In the genomic region with DNA sequence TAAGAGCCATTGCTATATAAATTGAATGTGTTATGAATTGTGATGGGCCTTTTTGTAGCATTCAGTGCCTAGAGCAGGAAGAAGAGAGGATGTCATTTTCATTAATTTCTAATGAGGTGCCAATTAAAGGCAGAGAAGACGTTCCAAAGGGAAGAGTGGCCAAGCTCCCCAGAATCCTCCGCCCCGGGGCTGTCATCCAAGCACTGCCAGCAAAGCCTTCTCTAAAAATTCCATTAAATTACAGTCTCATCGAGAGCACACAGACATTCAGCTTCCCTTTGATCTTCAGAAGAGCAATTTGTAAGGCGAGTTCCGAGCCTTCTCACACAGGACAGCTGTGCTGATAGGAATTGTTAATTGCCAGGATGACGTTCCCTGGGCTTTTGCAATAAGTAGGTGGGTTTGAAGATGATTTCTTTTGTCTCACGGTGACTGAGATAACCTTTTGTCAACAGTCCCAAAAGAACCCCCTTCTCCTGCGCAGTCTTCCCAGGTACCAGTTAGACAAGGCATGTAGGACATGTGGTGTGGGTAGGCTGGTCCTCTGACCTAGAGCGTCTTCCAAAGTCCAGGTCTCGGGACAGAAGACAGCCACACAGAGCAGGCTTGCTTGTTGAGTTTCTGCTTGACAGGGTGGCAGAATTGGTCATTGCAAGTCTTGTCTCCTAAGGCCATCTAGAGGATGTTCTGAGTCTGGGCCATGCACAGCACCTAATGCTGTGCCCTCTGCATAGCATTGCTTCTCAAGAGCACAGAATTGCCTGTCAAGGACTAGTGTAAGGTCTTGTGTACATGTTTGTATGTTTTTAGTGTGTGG, we compare ENCODE assay signal across 7 mouse cellular contexts.
DNase-seq lines count a peak whose midpoint lies in the region; ATAC-seq and TF ChIP-seq lines count a peak whose summit lies in the region.

No protein-coding gene starts in this region.

- H3K4me3 ChIP-seq in kidney, postnatal 0 days (replicated peaks; ENCODE audit: low read depth, low read length) = no peak overlapping the region
- H3K4me3 ChIP-seq in kidney, embryonic 14.5 days (ENCODE audit: low read length) = no peak overlapping the region
- H3K4me3 ChIP-seq in CH12.LX (replicated peaks in 1 of 3; ENCODE audit: low read depth in 2 of 3, low read length in 2 of 3, poor library complexity in 1 of 3) = no peak overlapping the region
- H3K4me3 ChIP-seq in heart, postnatal 0 days (ENCODE audit: low read depth, low read length) = no peak overlapping the region
- no peak overlapping the region for H3K4me3 ChIP-seq in liver, postnatal 0 days (ENCODE audit: low read depth, low read length)

- H3K27me3 ChIP-seq in kidney, postnatal 0 days (ENCODE audit: insufficient read depth, low read length) = no peaks in the 10 kb centered on the region
- H3K27me3 ChIP-seq in kidney, embryonic 14.5 days (ENCODE audit: control insufficient read depth, insufficient read depth, low read length) = no peaks in the 10 kb centered on the region
- H3K27me3 ChIP-seq in CH12.LX (replicated peaks) = no peaks in the 10 kb centered on the region
- H3K27me3 ChIP-seq in heart, postnatal 0 days (ENCODE audit: control insufficient read depth, insufficient read depth, low read length) = no peaks in the 10 kb centered on the region
- H3K27me3 ChIP-seq in liver, postnatal 0 days (ENCODE audit: insufficient read depth, low read length) = no peaks in the 10 kb centered on the region

- H3K36me3 ChIP-seq in kidney, postnatal 0 days (ENCODE audit: insufficient read depth, low read length) = 0 out of 2 replicates have a peak, but pooled peaks cover 5% of the 10 kb centered on the region
- peaks cover 13% of the 10 kb centered on the region; the same call in 1 of the 2 replicates for H3K36me3 ChIP-seq in kidney, embryonic 14.5 days (ENCODE audit: control insufficient read depth, insufficient read depth, low read length)
- H3K36me3 ChIP-seq in CH12.LX (replicated peaks in 1 of 2; ENCODE audit: control insufficient read depth in 1 of 2, insufficient read depth in 1 of 2, low read length in 1 of 2) = peaks cover 19 to 85% of the 10 kb centered on the region in 2 experiments
- peaks cover 7% of the 10 kb centered on the region; the same call in 1 of the 2 replicates for H3K36me3 ChIP-seq in heart, postnatal 0 days (replicated peaks; ENCODE audit: control insufficient read depth, insufficient read depth, low read length)
- peaks cover 15% of the 10 kb centered on the region for H3K36me3 ChIP-seq in liver, postnatal 0 days (replicated peaks; ENCODE audit: insufficient read depth, low read length)

- no peak overlapping the region for H3K4me2 ChIP-seq in kidney, postnatal 0 days (ENCODE audit: low read length)
- H3K4me2 ChIP-seq in kidney, embryonic 14.5 days (replicated peaks; ENCODE audit: low read depth, low read length) = no peak overlapping the region
- H3K4me2 ChIP-seq in CH12.LX (ENCODE audit: insufficient read depth, low read depth, poor library complexity, severe bottlenecking) = no peak overlapping the region
- H3K4me2 ChIP-seq in heart, postnatal 0 days (ENCODE audit: low read depth, low read length) = no peak overlapping the region
- no peak overlapping the region for H3K4me2 ChIP-seq in liver, postnatal 0 days (ENCODE audit: low read depth, low read length)

- no peaks in the 10 kb centered on the region for H3K79me2 ChIP-seq in CH12.LX (replicated peaks; ENCODE audit: control insufficient read depth, extremely low read depth, insufficient read depth, poor library complexity, severe bottlenecking)

- TF ChIP-seq RAD21 in CH12.LX (IDR thresholded peaks at IDR 0.05; ENCODE audit: low read depth, low read length) = peak; percentile 23

- DNase-seq in kidney, postnatal 0 days (ENCODE audit: low spot score) = no peak
- DNase-seq in 416B (ENCODE audit: low read depth) (peak; percentile 31), CH12.LX (ENCODE audit: extremely low read depth) (no peak)
- DNase-seq in heart, postnatal 0 days (ENCODE audit: low spot score) = no peak
- no peak for DNase-seq in liver, postnatal 0 days

- no peak overlapping the region for H3K27ac ChIP-seq in kidney, postnatal 0 days
- no peak overlapping the region for H3K27ac ChIP-seq in kidney, embryonic 14.5 days (ENCODE audit: low read depth, low read length)
- no peak overlapping the region for H3K27ac ChIP-seq in CH12.LX (ENCODE audit: insufficient read depth, low read depth)
- H3K27ac ChIP-seq in heart, postnatal 0 days (ENCODE audit: low read depth) = peak overlapping the region; percentile 86
- H3K27ac ChIP-seq in liver, postnatal 0 days (ENCODE audit: low read depth) = no peak overlapping the region

- no peak for TF ChIP-seq EP300 in CH12.LX (IDR thresholded peaks at IDR 0.05; ENCODE audit: low read length)
- no peak for TF ChIP-seq EP300 in heart, postnatal 0 days (IDR thresholded peaks at IDR 0.05; ENCODE audit: low read depth)
- TF ChIP-seq EP300 in liver, postnatal 0 days (IDR thresholded peaks at IDR 0.05; ENCODE audit: low read depth) = no peak

- TF ChIP-seq CTCF in kidney, postnatal 0 days (IDR thresholded peaks at IDR 0.05; ENCODE audit: low read depth) = peak; percentile 52
- TF ChIP-seq CTCF in CH12.LX (conservative IDR thresholded peaks at IDR 0.05 in 1 of 2, IDR thresholded peaks at IDR 0.05 in 1 of 2; ENCODE audit: low read depth in 2 of 2, low read length in 2 of 2) = peak in 1 of 2 experiments; percentile 10; a peak in 1 of 4 replicates
- peak; percentile 57 for TF ChIP-seq CTCF in heart, postnatal 0 days (IDR thresholded peaks at IDR 0.05; ENCODE audit: low read depth)
- peak; percentile 39 for TF ChIP-seq CTCF in liver, postnatal 0 days (IDR thresholded peaks at IDR 0.05; ENCODE audit: low read depth)

- peaks cover 41% of the 10 kb centered on the region for H3K4me1 ChIP-seq in kidney, postnatal 0 days (replicated peaks; ENCODE audit: insufficient read depth, low read length)
- H3K4me1 ChIP-seq in kidney, embryonic 14.5 days (ENCODE audit: control insufficient read depth, insufficient read depth, low read length) = peaks cover 38% of the 10 kb centered on the region
- H3K4me1 ChIP-seq in CH12.LX (ENCODE audit: control insufficient read depth in 1 of 2, insufficient read depth in 2 of 2) = peaks cover 8 to 20% of the 10 kb centered on the region in 2 experiments
- peaks cover 69% of the 10 kb centered on the region for H3K4me1 ChIP-seq in heart, postnatal 0 days (ENCODE audit: control insufficient read depth, insufficient read depth)
- peaks cover 2% of the 10 kb centered on the region; the same call in 1 of the 2 replicates for H3K4me1 ChIP-seq in liver, postnatal 0 days (ENCODE audit: insufficient read depth)

- H3K9me3 ChIP-seq in kidney, postnatal 0 days (replicated peaks; ENCODE audit: low read length) = no peaks in the 10 kb centered on the region
- no peaks in the 10 kb centered on the region for H3K9me3 ChIP-seq in kidney, embryonic 14.5 days (ENCODE audit: control insufficient read depth, low read length)
- no peaks in the 10 kb centered on the region for H3K9me3 ChIP-seq in CH12.LX (replicated peaks; ENCODE audit: low read length)
- H3K9me3 ChIP-seq in heart, postnatal 0 days (replicated peaks; ENCODE audit: control insufficient read depth, low read length) = no peaks in the 10 kb centered on the region
- H3K9me3 ChIP-seq in liver, postnatal 0 days (ENCODE audit: low read length) = no peaks in the 10 kb centered on the region

- WGBS in kidney, postnatal 0 days = 61% methylated on average over 11 of the region's 11 CpGs
- WGBS in kidney, embryonic 14.5 days = 69% methylated on average over 11 of the region's 11 CpGs
- WGBS in heart, postnatal 0 days = 52% methylated on average over 11 of the region's 11 CpGs
- WGBS in liver, postnatal 0 days (ENCODE audit: insufficient replicate concordance) = 70% methylated on average over 11 of the region's 11 CpGs

- in situ Hi-C loops in CH12.LX (cut with MboI; ENCODE audit: low pct_ligation_motif_present, low pct_unique_long_range_greater_than_20kb, low sequenced_read_pairs) = no loop called here

- ATAC-seq in kidney, postnatal 0 days (replicated peaks; ENCODE audit: low FRiP score, low read depth) = no peak
- ATAC-seq in kidney, embryonic 14.5 days (ENCODE audit: low FRiP score, low TSS enrichment) = no peak
- ATAC-seq in heart, postnatal 0 days (ENCODE audit: insufficient read depth, low read depth) = 0 out of 2 replicates have a peak, but pooled peaks have one; percentile 4
- no peak for ATAC-seq in liver, postnatal 0 days
- no peak for ATAC-seq in inflammation-experienced regulatory T-cells, adult 6 months

- dilution Hi-C loops in CH12.LX (cut with MboI; ENCODE audit: extremely low pct_ligation_motif_present, extremely low pct_unique_long_range_greater_than_20kb, low sequenced_read_pairs) = no loop called here

- TF ChIP-seq POLR2A in CH12.LX (IDR thresholded peaks at IDR 0.05; ENCODE audit: low read depth, low read length) = no peak

- H3K9ac ChIP-seq in kidney, postnatal 0 days (ENCODE audit: low read depth, low read length) = no peak overlapping the region
- no peak overlapping the region for H3K9ac ChIP-seq in kidney, embryonic 14.5 days (ENCODE audit: low read depth, low read length)
- no peak overlapping the region for H3K9ac ChIP-seq in CH12.LX (ENCODE audit: insufficient read depth, low read depth)
- H3K9ac ChIP-seq in heart, postnatal 0 days (replicated peaks; ENCODE audit: low read depth, low read length) = no peak overlapping the region
- no peak overlapping the region for H3K9ac ChIP-seq in liver, postnatal 0 days (replicated peaks)

TF ChIP-seq in CH12.LX, 34 proteins besides CTCF, POLR2A, EP300 and RAD21:
- TF ChIP-seq BHLHE40 (IDR thresholded peaks at IDR 0.05; ENCODE audit: low read depth, low read length) = no peak
- no peak for TF ChIP-seq USF1 (IDR thresholded peaks at IDR 0.05; ENCODE audit: low read depth, low read length)
- no peak for TF ChIP-seq PAX5 (IDR thresholded peaks at IDR 0.05; ENCODE audit: low read length)
- no peak for TF ChIP-seq TCF12 (IDR thresholded peaks at IDR 0.05; ENCODE audit: low read depth, low read length)
- no peak for TF ChIP-seq MAX (IDR thresholded peaks at IDR 0.05; ENCODE audit: low read length)
- TF ChIP-seq JUN (IDR thresholded peaks at IDR 0.05; ENCODE audit: insufficient read depth, low read depth, low read length) = no peak
- no peak for TF ChIP-seq ZMIZ1 (IDR thresholded peaks at IDR 0.05; ENCODE audit: low read depth, low read length)
- TF ChIP-seq MEF2A (IDR thresholded peaks at IDR 0.05; ENCODE audit: borderline replicate concordance, low read depth, low read length) = no peak
- no peak for TF ChIP-seq TBP (conservative IDR thresholded peaks at IDR 0.05; ENCODE audit: low read depth, low read length)
- no peak for TF ChIP-seq CHD2 (IDR thresholded peaks at IDR 0.05; ENCODE audit: low read length)
- no peak for TF ChIP-seq POLR2AphosphoS2 (IDR thresholded peaks at IDR 0.05; ENCODE audit: low read depth, low read length)
- no peak for TF ChIP-seq ZC3H11A (IDR thresholded peaks at IDR 0.05; ENCODE audit: low read depth, low read length)
- TF ChIP-seq USF2 (conservative IDR thresholded peaks at IDR 0.05; ENCODE audit: low read depth, low read length) = no peak
